Mouse (Mus musculus) frontal cortex, adult 2 months (tissue): ENCODE data around the gene Map3k14. TPM values are rescaled to one million over a fixed set of nuclear protein-coding genes. Genes with fewer than 3 reads are reported as not detected.

Experiments used
- DNase-seq, 2 experiments: peaks; one replicate each; pipeline ENCODE4 v3.0.0; 2022; ENCODE audit warnings: low spot score in 1 of 2; ENCODE audit errors: extremely low spot score in 1 of 2
- polyA plus RNA-seq: library from polyadenylated mRNA; depleted of rRNA; stranded (reverse); fragments of >200 nt; gene quantifications from 2 replicates; pipeline ENCODE4 v1.2.3, GENCODE M21; 2012

The Map3k14 gene
- polyA plus RNA-seq, 1 experiment: 3.8 TPM

DNA sequence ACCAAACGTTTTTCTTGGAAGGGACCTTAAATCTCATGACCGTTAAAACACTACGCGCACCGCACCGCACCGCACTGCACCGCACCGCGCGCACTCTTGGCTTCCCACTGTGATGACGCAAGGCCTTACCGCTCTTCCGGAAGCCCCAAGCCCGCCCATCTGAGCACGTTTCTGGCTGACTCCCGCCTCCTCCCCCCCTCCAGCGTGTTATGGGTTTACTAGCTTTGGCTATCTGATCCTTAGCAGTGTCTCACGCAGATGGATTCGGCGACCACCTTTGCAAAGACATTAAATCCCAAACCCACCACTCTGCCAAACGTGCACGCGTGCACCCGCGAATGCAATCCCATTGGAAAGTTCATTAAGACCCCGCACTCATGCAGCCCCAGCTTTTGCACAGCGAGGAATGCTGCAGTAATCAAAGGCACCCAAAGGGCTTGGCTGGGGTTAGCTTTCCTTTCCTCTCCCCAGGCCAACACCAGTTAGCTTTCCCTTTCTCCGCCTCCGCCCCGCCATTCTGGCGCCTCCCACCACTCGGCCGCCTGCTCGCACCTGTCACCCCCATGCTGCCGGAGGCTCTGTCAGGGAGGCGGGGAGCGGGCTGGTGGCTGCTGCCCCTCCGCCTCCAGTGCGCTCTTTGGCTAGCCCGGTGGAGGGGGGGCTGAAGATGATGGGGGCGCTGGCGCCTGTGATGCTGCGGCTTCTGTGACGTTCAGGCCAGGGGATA, 49.3 kb downstream of the Map3k14 start, which contains the start of gene Spata32:
Gene Spata32 (minus strand): TSS at position 643 of the 727 bp plus-strand sequence.
- peak in 1 of 2 experiments; percentile 74 for DNase-seq

DNA sequence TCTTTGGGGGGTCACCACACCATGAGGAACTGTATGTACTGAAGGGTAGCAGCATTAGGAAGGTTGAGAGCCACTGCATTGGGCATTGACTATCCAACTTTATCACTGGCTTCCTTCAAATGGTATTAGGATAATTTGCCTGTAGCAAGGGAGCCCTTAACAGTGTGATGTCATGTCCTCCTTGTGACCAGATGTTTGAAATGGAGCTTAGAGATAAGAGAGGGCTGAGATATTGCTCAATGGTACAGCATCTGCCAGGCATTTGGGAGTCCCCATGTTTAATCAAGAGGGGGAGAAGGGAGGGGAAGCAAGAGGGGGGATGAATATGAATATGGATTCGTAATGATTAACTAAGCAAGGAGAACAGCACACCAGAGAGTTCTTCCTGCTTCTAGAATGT, 51.9 kb downstream of the Map3k14 start:
- DNase-seq: no peak

DNA sequence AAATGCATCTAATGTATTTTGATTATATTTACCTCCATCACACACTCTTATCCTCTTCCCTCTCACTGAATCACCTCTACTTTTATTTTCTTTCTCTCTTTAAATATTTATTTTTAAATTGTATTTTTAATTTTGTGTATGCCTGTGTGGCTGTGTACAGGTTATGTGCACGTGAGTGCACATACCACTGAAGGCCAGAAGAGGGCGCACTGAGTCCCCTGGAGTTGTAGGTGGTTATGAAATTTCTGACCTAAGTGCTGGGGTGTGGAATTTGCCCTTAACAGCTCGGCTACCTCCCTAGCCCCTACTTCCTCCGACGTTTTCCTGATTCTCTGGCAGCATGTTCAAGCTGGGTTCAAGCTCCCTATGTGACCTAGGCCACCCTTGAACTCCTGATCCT, 53.6 kb downstream of the Map3k14 start:
- DNase-seq: no peak

DNA sequence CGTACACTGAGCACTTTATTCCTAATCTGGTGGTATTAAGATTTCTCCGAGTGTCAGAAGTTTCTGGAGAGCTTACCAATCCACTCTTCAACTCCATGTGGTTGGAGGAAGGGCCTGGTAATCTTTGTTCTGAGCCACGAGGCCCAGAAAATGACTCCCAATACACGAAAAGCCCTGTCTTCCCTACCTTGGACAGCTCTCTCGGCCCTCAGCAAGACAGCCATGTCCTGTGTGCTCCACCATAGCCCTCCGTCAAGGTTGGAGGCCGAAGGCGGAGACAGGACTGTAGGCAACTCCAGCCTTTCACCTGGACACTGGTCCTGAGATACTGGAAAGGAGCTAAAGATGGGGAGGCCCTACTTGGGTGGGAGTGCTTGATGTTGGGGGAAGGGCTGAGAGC, 57.0 kb downstream of the Map3k14 start:
- no peak for DNase-seq

DNA sequence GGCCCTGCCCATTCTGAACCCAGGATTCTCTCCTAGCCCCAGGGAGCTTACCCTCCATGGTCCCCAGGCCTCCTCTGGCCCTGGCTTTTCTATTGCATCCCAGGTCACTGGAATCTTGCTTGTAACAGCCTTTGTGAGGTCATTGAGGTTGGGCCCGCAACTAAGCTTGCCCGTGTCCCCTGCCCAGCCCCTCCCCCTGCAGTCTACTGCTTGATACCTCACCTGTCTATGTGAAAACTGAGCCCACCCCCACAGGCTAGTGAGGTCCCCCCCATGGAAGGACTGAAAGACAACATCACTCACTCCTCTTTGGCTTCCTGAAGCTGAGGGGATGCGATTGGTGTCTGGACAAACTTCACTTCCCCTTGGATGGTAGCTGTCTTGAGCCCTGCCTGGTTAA, 58.8 kb downstream of the Map3k14 start, which contains the start of gene 1700023F06Rik:
Gene 1700023F06Rik (minus strand): TSS at position 101 of the 400 bp plus-strand sequence.
- no peak for DNase-seq

DNA sequence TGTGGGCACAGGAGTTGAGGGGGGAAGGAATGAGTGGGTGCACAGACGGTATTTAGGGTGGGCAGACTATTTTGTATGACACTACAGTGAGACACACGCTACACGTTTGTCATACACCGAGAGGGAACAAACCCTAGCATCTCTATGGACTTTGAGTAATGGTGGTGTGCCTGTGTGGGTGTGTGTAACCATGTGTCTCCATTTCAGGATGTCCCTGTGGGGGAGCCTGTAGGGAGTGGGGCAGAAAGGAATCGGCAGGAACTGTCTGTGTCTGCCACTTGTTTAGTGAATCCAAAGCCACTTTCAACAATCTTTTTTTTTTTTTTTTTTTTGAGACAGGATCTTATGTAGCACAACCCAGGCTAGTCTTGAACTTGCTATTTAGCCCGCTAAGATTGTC, 61.1 kb downstream of the Map3k14 start:
- no peak for DNase-seq

DNA sequence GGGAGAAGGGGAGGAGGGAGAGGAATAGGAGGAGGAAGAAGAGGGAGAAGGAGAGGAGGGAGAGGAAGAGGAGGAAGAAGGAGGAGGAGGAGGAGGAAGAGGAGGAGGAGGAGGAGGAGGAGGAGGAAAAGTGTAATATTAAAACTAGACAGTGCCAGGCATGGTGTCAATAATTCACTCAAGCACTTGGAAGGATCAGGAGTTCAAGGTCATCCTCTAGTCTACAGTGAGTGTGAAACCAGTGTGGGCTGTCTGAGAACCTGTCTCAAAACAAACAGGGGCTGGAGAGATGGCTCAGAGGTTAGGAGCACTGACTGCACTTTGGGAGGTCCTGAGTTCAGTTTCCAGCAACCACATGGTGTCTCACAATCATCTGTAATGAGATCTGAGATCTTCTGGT, 64.9 kb downstream of the Map3k14 start:
- DNase-seq: no peak

DNA sequence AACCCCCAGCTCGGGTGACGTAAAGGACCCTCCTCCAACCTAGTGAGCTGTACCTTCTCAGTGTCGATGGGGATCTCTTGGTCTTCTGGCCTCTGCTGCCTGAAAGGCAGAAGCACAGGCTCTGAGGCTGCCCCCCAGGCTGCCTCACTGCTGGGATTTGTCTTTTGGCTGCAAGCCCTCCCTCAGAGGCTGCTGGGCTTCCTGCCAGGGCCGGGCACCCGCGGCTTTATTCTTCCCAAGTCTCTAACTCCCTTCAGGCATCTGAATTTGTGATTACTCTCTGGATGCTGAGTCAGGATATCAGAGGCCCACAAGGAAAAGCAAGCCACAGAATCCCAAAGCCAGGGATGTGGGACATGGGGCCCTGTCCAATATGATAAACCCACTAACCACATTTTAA, 65.6 kb downstream of the Map3k14 start:
- peak; percentile 74 to 91 for DNase-seq

DNA sequence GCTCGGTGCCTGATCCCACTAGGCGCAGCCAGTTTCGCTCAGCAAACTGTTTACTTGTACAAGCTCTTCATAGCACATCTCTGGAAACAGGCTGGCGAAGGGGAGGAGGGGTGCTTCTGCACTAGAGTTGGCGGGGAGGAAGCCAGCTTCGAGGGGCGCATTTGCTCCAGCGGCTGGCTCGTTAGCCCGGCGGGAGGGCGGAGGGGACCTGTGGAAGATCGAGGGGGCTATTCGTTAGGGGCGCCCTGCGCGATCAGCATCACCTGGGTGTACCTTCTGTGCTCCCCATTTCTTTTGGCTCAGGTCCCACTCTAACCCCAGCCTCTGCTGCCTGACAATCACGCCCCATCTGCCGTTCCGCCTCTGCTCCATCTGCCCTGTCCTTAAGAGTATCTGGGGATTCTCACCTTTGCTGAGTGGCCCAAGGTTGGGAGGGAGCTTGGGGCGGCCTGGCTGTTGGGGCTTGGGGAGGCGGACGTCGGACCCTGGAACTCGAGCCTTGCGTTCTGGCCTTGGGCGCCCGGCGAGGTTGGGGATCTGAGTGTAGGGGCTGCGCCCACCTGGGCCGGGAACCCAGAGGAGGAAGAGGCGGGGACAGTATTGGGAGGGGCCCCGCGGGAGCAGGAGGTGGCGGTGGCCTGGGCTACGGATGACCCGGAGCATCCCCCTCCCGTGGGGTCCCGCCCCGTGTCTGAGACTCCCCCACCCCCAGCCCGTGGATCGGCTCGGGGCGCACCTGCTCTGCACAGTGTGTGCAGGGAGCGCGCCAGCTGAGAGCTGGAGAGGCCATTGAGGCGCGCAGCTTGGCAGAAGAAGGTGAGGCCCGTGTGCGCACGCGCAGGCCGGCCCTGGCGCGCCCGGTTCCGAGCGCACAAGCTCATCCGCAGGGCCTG, 68.1 kb downstream of the Map3k14 start:
- peak; percentile 58 to 88 for DNase-seq

DNA sequence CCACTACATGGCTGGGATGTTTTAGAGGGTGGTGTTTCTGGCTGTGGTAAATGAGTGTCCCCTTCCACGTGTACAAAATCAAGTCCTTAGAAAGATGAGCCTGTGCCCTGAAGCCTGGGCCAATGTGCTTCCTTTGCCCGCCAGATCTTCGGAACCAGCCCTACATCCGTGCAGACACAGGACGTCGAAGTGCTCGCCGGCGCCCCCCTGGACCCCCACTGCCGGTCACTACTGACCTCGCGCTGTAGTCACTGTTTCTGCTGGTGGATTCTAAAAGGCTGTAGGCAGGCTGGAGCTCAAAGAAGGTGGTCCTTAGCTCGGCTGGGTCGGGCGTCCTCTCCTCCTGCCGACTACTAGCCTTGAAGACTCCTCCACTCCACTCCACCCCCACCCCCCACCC, 68.9 kb downstream of the Map3k14 start:
- DNase-seq: no peak

DNA sequence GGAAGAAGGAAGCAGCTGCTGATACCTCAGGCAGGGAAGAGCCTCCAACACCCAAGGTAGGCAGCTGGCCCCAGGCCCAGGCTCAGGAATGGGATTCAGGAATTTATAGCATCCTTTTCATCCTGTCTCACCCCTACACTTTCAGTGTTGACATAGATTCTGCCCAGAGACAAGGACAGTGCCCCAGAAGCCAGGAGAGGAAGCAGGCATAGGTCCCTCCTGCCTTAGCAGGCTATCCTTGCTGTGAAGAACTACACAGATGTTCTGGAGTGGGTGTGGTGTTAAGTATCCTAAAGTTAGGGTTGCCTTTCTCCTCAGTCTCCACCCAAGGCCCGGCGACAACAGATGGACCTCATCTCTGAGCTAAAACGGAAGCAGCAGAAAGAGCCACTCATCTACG, 69.9 kb downstream of the Map3k14 start:
- peak; percentile 70 to 79 for DNase-seq

DNA sequence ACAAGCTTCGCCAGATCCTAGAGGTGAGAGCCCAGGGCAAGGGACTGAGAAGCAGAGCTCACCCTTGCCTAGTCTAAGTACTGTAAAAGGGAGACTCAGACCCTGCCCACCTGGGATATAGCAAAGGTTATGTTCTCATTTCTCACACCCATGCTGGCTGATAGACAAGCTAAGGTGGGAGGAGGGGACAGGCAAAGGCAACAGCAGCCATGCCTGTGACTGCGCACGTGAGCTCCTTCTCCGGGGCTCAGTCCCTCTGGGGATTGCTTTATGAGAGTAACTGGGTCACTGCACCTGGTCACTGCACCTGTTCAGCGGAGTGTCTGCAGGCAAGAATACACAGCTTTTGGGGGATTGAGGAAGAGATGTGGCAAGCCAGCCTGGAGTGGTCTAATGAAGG, 71.6 kb downstream of the Map3k14 start:
- no peak for DNase-seq

DNA sequence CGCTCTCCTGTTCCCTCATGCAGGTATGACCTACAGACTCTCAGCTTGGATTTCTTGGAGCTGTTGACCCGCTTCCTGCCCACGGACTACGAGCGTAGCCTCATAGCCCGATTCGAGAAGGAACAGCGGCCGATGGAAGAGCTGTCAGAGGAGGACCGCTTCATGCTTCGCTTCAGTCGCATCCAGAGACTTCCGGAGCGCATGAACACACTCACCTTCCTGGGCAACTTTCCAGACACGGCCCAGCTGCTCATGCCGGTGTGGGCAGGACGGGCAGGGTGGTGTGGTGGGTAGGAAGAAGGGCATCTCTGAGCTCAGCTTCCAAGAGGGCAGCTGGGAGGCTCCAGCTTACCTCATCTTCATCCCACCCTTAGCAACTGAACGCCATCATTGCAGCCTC, 72.0 kb downstream of the Map3k14 start:
- peak in 1 of 2 experiments; percentile 65 for DNase-seq

DNA sequence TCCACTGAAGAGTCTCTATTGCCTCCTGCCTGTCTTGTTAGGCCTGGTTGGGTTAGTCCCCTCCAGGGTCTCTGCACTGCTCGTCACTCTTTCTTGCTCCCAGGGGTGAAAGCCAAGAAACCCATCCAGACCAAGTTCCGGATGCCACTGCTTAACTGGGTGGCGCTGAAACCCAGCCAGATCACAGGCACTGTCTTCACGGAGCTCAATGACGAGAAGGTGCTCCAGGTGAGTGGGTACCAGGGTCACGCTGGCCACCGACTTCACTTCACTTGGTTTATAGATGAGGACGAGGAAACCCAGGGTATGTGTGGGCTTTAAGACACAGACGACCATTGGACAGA, 73.5 kb downstream of the Map3k14 start:
- DNase-seq: no peak

DNA sequence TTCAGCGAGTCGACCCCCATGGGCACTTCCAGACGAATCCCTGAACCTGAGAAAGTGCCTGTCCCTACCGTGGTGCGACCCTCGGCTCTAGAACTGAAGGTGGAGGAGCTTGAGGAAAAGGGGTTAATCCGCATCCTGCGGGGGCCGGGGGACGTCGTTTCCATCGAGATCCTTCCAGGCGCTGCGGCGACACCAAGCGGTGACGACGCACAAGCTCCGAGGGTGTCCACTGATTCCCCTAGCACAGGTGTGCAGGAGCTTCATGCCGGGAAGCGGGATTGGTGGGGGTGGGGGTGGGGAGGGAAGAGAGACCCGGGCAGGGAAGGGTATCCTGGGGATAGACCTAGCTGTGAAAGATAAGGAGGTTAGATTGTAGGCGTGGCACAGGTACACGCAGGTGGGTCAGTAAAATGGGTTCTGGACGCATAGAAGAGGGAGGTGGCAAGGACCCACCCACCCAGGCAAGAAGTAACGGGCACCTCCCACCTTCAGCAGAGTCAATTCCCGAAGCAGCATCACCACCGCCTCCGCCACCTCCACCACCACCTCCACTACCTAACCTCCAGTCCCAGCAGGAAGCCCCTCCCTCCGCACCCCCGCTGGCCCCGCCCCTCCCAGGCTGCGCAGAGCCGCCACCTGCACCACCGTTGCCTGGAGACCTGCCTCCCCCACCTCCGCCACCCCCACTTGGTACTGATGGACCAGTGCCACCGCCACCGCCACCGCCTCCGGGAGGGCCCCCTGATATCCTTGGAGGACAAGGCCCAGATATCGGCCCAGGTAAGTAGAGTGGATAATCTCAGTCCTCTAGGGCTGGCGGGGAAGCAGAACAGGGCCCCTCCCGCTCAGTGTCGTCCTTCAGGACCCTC, 74.1 kb downstream of the Map3k14 start:
- DNase-seq: peak in 1 of 2 experiments; percentile 83

DNA sequence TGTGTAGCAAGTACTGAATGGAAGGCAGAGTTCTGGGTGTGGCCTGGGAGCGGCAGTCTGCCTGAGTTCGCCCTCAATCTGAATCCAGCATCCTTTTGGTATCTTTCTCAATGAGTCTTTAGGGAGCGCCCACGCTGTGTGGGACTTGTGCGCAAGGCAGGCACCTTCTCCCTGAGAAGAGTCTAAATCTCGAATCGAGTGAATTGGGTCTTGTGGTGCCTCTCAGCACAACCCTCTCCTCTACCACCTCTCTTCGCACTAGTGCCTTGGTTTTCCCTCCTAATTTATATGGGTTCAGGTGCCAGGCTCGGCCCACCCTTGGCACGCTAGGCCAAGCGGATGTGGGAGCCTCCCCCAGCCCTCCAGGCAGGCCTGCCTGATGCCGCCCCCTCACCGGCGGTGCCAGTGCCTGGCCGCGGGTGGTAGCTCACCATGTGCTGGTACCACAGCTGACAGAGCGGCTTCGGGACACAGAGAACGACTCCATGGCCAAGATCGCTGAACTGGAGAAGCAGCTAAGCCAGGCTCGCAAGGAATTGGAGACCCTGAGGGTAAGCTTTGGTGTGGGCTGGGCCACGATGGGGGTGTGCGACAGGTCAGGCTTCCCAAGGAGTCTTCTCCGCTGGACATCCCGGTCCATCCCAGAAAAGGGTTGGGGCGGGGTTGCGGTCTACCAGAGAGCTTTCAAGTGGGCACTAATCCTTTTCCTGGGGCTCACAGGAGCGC, 74.9 kb downstream of the Map3k14 start:
- peak; percentile 60 to 83 for DNase-seq

DNA sequence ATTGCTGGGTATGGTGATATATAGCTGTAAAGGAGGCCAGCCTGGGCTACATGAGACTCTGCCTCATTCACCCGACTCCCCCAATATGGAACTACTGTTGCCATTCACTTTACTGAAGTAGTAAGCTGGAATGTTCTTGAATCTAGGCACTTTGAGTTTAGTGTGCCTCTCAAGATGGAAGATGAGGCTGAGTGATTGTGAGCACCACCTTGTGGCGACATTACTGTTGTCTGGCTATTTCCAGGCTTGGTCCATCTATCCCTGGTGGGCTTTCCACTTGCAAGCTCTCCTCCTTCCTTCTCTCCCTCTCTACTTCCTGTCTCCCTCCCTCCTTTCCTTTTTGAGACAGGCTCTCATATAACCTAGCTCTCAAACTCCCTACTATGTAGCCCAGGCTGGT, 82.4 kb downstream of the Map3k14 start:
- peak in 1 of 2 experiments; percentile 70 for DNase-seq

DNA sequence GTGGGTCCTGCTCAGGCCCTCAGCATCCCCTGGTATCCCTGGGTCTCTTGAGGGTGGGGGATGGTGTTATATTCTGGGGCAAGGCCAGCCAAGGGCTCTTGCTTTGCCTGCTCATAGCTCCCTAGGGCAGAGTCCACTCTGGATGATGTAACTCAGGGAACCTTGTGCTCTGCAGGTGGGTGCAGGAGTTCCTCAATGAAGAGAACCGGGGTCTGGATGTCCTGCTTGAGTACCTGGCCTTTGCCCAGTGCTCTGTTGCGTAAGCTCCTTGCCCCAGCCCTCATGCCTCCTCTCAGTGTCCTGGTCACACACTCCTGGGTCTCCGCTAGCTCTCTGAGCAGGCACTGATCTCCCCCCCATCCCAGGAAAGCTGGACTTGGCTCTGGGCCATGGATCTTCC, 85.4 kb downstream of the Map3k14 start:
- DNase-seq: no peak

DNA sequence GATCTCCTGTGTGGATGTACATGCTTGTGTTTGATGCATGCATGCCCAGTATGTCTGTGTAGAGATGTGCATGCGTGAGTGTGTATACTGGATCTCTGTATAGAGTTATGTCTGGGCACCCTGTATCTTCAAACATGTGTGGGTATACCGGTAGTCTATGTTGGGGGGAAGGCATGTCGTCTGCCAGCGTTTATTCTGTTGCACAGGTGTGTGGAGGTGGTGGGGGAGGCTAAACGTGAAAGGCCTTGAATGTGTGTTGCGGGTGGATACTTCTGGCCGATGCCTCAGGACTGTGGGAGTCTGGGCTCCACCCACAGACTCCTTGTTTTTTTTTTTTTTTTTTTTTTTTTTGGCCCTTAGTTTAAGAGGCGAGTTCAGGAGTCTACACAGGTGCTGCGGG, 85.9 kb downstream of the Map3k14 start:
- no peak for DNase-seq

DNA sequence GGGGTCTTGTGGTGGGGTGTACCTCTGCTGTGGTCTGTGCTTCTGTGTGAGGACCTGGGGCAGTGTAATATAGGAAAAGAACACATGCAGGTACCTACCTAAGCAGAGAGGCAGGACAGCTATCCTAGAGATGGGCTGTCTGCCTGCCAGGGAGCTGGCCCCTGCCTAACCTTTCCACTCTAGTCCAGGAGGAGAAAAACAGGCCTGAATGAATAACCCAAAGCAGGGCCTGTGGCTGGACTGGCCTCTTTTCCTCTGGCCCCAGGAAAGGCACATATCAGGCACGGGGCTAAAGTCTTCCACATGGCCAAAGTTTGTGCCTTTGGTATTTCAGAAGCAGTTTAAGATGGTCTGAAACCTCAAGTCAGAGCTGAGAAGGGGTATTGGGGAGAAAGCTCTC, 86.8 kb downstream of the Map3k14 start:
- no peak for DNase-seq
